Mouse (Mus musculus) megakaryocyte, embryonic 14.5 days (primary cell): ENCODE data around the gene H2-T22. TPM values are rescaled to one million over a fixed set of nuclear protein-coding genes. Genes with fewer than 3 reads are reported as not detected.
"Not testable (repeated sequence)": the region's sequence is repeated elsewhere in the genome, so short reads cannot be mapped to it uniquely, and the experiment has no call there.

Experiments
- H3K27me3 ChIP-seq: replicated peaks from 2 replicates; pipeline ENCODE3; 2012; ENCODE audit warnings: inconsistent platforms
- H3K36me3 ChIP-seq: replicated peaks from 2 replicates; pipeline ENCODE3; 2012; ENCODE audit warnings: low read length, inconsistent platforms, mixed read lengths
- H3K4me1 ChIP-seq: 2 replicates; pipeline ENCODE4 v1.6.1; 2012; ENCODE audit warnings: inconsistent platforms
- H3K4me3 ChIP-seq: replicated peaks from 2 replicates; pipeline ENCODE3; 2012; ENCODE audit warnings: moderate library complexity, mild to moderate bottlenecking, inconsistent platforms
- H3K9me3 ChIP-seq: 2 replicates; pipeline ENCODE4 v1.6.1; 2012; ENCODE audit warnings: inconsistent platforms
- FLI1 ChIP-seq: IDR thresholded peaks from 2 replicates; pipeline ENCODE4 v1.6.1; 2012; ENCODE audit warnings: low read length, inconsistent platforms, mixed read lengths
- GATA1 ChIP-seq: IDR thresholded peaks from 3 replicates; pipeline ENCODE4 v1.6.1; 2012; ENCODE audit warnings: mixed read lengths, low read length, inconsistent platforms, borderline replicate concordance
- polyA plus RNA-seq: library from polyadenylated mRNA; stranded (reverse); fragments of >175 nt; gene quantifications from 2 replicates; pipeline ENCODE4 v1.2.3, GENCODE M21; 2012; ENCODE audit warnings: low replicate concordance; ENCODE audit not compliant: insufficient read depth

The H2-T22 gene
- polyA plus RNA-seq, result 6.2 TPM in 1 of 2 replicates, not detected in the other

DNA sequence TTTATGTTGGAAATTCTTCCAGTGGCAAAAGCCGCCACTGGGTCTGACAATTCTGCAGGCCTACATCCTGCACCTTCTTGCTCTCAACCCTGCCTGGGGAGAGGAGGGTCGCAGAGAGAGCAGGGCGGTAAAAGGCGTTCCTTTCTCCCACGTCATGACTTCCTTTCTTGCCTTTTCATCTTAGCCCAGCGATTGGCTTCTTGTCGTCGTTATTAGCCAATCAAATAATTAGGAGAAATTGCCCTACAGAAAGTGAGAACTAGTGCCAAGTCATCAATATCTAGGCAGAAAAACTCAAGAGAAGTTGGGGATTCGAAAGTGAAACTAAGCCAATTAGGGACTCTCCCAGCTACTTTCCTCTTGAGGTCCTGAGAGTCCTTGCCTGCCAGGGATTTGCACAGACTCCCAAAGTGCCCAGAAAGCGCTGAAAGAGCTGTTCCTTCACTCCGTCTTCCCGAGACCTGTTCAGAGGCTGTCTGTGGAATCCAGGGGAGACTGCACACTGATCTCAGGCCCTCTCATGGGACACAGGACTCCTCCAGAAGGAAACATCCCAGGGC is at the start of gene H2-T22, which contains the start of gene Gm6034:
Gene H2-T22 (minus strand): TSS at position 138 of the 560 bp plus-strand sequence.
Gene Gm6034 (plus strand): TSS at position 352 of the 560 bp plus-strand sequence.
- not testable (repeated sequence) for H3K4me1 ChIP-seq, H3K9me3 ChIP-seq, H3K27me3 ChIP-seq, H3K36me3 ChIP-seq
- peak within 1 kb of the TSS; percentile 90 for H3K4me3 ChIP-seq

DNA sequence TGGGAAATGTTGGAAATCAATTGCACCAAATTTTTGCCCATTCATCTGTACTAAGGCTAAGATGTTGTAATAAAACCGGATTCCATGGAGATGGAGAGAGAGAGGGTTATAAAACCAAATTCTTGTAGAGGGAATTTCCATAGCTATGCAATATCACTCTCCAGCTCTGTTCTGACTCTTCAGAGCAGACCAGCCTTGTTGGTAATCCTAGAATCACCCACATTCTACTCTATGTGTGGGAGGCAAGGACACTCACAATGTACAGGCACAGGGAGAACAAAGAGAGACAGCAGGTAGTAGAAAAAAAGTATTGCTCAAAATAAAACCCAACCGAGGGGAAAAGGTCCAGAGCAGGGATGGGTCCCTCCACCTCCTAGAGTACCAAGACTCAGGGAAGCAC is 49.4 kb upstream of the H2-T22 start:
- not testable (repeated sequence) for H3K4me3 ChIP-seq, H3K9me3 ChIP-seq, H3K27me3 ChIP-seq, H3K4me1 ChIP-seq, H3K36me3 ChIP-seq

DNA sequence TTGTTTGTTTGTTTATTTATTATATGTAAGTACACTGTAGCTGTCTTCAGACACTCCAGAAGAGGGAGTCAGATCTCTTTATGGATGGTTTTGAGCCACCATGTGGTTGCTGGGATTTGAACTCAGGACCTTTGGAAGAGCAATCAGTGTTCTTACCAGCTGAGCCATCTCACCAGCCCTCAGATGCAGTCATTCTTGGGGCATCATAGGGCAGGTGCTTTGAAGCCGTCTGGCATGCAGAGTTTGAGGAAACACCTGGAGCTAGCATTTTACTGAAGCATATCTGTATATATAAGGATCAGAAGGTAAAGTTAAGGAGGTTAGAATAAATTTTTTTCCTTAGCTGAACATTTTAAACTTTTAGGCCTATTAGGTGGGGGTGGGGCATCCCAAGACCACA is 43.4 kb upstream of the H2-T22 start:
- H3K36me3 ChIP-seq, H3K9me3 ChIP-seq, H3K4me3 ChIP-seq: not testable (repeated sequence)
- Histone ChIP-seq H3K27me3 (peaks cover 26% of the 10 kb centered on the region), H3K4me1 (peaks cover 14% of the 10 kb centered on the region)

DNA sequence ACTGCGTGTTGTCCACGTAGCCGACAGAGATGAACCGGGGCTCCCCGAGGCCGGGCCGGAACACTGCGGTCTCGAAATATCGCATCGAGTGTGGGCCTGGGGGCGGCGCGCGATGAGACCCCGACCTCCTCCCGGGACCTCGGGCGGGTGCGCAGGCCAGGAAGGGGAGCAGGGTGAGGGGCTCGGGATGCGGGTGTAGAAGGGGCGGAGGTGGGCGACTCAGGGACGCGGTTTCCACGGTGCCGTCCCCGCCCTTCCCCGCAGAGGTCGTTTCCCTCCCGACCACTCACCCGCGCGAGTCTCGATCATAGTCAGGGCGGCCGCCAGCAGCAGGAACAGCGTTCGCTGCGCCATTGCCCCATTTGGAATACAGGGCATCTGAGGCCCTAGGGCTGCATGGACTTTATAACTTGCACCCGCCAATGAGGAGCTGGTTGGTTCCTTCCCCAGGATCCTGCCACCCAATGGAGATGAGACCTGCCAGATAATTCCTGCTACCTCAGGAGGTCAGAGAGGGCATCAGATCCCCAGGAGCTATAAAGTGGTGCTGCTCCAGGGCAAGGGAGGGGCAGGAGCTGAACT is 41.4 kb upstream of the H2-T22 start:
- H3K27me3 ChIP-seq, result peaks cover 40% of the 10 kb centered on the region
- TF ChIP-seq GATA1, result no peak
- TF ChIP-seq FLI1, result no peak
- no peaks in the 10 kb centered on the region for H3K36me3 ChIP-seq
- H3K9me3 ChIP-seq, result no peaks in the 10 kb centered on the region
- peak overlapping the region; percentile 92 for H3K4me3 ChIP-seq
- peaks cover 14% of the 10 kb centered on the region for H3K4me1 ChIP-seq

DNA sequence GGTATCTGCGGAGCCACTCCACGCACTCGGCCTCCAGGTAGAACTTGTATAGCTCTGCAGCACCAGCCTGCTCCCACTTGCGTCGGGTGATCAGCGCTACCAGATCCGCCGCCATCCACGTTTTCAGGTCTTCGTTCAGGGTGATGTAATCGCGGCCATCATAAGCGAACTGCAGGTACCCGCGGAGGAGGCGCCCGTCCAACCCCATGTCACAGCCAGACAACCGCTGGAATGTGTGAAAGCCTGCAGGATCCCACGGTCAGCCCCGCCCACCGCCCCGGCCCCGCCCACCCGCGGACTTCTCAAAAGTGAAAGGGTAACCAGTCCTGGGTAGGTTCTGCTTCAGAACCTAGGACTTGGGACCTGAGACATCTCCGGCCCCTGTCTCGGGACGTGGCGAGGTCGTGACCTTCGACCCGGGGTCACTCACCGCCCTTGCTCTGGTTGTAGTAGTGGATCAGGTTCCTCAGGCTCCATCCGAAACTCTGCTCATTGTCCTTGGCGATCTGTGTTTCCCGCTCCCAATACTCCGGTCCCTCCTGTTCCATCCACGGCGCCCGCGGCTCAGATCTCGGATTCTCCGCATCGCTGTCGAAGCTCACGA is 40.8 kb upstream of the H2-T22 start:
- peak overlapping the region; percentile 92 for H3K4me3 ChIP-seq
- H3K27me3 ChIP-seq, result peaks cover 41% of the 10 kb centered on the region
- no peak for TF ChIP-seq GATA1
- TF ChIP-seq FLI1, result no peak
- no peaks in the 10 kb centered on the region for H3K36me3 ChIP-seq
- H3K4me1 ChIP-seq, result peaks cover 14% of the 10 kb centered on the region
- H3K9me3 ChIP-seq, result no peaks in the 10 kb centered on the region

DNA sequence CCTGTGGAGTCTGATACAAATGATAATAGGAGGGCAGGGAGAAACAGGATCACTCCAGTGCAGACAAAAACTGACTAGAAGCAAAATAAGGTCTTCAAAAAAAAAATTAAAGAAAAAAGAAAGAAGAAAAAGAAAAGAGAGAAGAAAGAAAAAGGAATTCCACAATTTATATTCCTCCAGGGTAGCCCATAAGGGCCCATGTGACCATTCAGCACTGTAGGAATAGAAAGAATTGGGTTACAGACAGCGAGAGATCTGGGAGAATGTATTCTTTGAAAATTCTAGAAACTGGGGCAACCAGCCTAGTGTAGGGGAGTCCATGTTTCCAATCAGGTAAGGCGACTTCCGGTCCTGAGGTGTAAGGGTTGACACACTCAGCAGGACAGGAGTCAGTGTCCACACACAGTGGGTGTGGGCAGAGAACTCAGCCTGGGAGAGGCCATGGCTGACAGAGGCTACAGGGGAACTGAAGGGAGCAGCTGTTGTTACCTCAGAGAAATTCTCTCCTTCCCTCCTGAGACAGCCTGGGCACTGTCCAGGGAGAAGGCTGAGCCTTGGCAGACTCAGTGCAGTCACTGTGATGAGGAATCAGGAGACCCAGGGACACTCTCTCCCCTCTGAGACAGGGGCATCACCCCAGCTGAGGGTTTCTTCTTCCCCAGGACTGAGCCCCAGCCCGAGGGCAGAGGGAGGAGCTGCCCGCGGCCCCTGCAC is 40.1 kb upstream of the H2-T22 start:
- peaks cover 14% of the 10 kb centered on the region for H3K4me1 ChIP-seq
- H3K27me3 ChIP-seq, result peaks cover 44% of the 10 kb centered on the region
- H3K9me3 ChIP-seq, H3K36me3 ChIP-seq, H3K4me3 ChIP-seq: not testable (repeated sequence)

DNA sequence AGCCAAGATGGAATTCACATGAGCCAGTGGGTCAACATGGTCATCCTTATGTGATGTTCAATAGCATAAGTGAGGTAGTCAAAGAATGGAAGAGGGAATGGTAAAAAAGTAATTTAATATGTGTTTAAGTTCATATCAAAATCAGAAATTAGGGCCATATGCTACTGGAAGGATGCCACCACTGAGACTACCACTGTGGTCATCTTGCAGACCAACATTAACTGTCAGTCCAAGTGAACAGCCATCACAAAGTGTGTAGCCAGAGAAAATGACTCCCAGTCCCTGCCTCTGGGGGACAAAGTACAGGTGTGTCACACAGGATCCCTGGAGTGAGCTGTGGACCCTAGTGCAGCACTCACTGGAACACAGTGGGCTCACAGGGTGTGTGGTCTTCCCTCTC is 39.4 kb upstream of the H2-T22 start:
- peaks cover 14% of the 10 kb centered on the region for H3K4me1 ChIP-seq
- H3K9me3 ChIP-seq, H3K36me3 ChIP-seq, H3K4me3 ChIP-seq: not testable (repeated sequence)
- peaks cover 42% of the 10 kb centered on the region for H3K27me3 ChIP-seq

DNA sequence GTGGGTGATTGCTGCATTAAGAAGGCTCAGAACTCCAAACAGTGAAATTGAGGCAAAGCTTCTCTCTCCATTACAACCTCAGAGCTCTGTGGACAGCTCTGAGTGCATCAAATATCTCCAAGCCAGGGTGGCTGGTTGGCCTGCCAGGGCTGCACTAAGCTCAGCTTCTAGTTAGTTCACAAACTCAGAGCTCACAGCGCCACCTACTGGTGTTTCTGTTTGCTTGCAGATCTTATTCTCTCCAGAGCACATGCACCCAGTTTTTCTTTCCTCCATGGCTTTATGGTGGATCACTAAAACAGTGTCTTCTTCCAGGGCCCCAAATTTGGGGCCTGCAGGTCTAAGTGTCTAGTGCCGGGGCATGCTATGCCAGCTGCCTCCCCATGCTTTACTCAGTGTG is 18.3 kb upstream of the H2-T22 start:
- peaks cover 17% of the 10 kb centered on the region for H3K27me3 ChIP-seq
- no peaks in the 10 kb centered on the region for H3K9me3 ChIP-seq
- no peaks in the 10 kb centered on the region for H3K4me1 ChIP-seq
- TF ChIP-seq GATA1 (no peak), FLI1 (no peak)
- no peaks in the 10 kb centered on the region for H3K36me3 ChIP-seq
- no peak overlapping the region for H3K4me3 ChIP-seq

DNA sequence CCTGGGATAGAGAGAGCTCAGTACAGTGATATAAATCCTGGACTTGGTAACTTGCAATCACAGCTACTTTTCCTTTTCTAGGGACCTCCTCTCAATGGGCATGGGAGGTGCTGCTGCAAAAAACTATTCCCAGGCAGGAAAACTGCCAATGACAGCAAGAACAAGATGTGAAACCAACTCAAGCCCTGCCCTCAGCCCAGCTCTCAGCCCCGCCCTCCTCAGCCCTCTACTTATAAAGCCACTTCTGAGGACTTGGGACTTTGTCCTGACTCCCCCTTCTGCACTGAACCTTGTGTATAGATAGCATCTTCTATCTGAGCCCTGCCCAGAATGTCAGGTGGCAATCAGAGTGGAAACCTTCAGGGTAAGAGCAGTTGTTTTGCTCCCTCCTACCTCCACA is 15.8 kb upstream of the H2-T22 start, which contains the start of gene Gm11127:
Gene Gm11127 (minus strand): TSS at position 10 of the 400 bp plus-strand sequence.
- H3K4me3 ChIP-seq, H3K36me3 ChIP-seq, H3K9me3 ChIP-seq, H3K4me1 ChIP-seq: not testable (repeated sequence)
- peaks cover 14% of the 10 kb centered on the region for H3K27me3 ChIP-seq

DNA sequence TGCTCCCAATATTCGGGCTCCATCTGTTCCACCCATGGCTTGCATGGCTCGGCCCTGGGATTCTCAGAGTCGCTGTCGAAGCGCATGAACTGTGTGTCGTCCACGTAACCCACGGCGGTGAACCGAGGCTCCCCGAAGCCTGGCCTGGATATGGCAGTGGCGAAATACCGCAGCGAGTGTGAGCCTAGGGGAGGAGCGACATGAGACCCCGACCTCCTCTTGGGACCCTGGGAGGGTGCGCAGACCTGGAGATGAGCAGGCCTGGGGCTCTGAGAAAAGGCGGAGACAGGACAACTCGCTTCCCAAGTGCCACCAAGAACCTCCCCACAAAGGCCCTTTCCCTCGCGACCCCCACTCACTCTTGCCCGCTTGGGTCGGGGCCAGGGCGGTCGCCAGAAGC is 15.4 kb upstream of the H2-T22 start:
- H3K36me3 ChIP-seq, H3K4me3 ChIP-seq, H3K9me3 ChIP-seq, H3K4me1 ChIP-seq: not testable (repeated sequence)
- H3K27me3 ChIP-seq, result peaks cover 13% of the 10 kb centered on the region

GRCm38 (mm10) chr17:36043286-36043685 is 739 bp upstream of the H2-T22 start:
- Histone ChIP-seq H3K4me1 (peaks cover 8% of the 10 kb centered on the region), H3K36me3 (no peaks in the 10 kb centered on the region), H3K9me3 (no peaks in the 10 kb centered on the region), H3K27me3 (no peaks in the 10 kb centered on the region), H3K4me3 (peak overlapping the region; percentile 90)
- TF ChIP-seq GATA1, result no peak
- TF ChIP-seq FLI1, result no peak

DNA sequence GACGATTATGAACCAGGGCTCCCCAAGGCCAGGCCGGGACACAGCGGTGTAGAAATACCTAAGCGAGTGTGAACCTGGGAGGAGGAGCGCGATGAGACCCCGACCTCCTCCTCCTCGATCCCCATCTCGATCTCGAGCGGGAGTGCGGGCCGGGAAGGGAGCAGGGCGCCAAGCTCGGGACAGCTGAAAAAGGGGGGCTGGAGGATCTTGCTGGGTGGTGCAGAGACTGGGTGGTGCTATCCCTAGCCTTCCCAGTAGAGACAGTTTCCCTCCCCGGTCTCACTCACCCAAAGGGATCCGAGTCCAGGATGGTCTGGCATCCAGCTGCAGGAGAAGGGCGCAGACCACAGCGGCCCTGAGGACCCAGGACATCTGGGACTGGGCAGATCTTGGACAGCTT is 492 bp downstream of the H2-T22 start:
- H3K9me3 ChIP-seq, result not testable (repeated sequence)
- H3K4me3 ChIP-seq, result peak overlapping the region; percentile 87

GRCm38 (mm10) chr17:36040604-36041003 is 1.9 kb downstream of the H2-T22 start:
- not testable (repeated sequence) for H3K4me3 ChIP-seq, H3K9me3 ChIP-seq, H3K4me1 ChIP-seq, H3K36me3 ChIP-seq, H3K27me3 ChIP-seq

More for the DNA sequence above, 492 bp downstream of the H2-T22 start:
- not testable (repeated sequence) for H3K4me1 ChIP-seq, H3K27me3 ChIP-seq, H3K36me3 ChIP-seq

- H3K36me3 ChIP-seq, H3K27me3 ChIP-seq, H3K4me1 ChIP-seq, H3K9me3 ChIP-seq, H3K4me3 ChIP-seq: not testable (repeated sequence)
These were observed 6.4 kb downstream of the H2-T22 start for GRCm38 (mm10) chr17:36036126-36036525.

- Histone ChIP-seq H3K4me3 (peak overlapping the region; percentile 65), H3K4me1 (peaks cover 14% of the 10 kb centered on the region)
- not testable (repeated sequence) for H3K36me3 ChIP-seq, H3K27me3 ChIP-seq, H3K9me3 ChIP-seq
These were observed 7.4 kb downstream of the H2-T22 start for GRCm38 (mm10) chr17:36035010-36035638.
